Mouse (Mus musculus): ENCODE measurements at regions not wholly inside any gene's neighbourhood (a gene's known extent, or its start where the extent isn't known, plus 50 kb on each side); places are given as distances from the start of the nearest gene placed in this dataset.

DNA sequence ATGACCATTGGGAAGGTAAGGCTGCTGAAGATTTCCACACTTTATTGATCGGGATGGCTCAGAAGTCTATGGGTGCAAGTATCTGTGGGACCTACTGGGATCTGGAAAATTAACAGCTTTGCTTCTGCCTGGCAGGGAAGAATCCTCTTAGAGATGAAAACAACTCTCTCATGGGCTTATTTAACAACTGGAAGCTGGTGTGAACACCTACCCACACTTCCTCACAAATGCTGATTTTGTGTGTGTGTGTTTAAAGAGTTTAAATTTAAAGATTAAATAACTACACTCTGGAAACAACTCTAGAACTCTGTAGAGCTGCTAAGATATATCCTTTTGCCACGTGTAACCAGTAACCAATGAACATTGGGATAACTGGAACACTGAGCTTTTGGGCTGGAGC lies 172.5 kb upstream of the Clnk start:
- DNase-seq (ENCODE audit: extremely low read depth): no peak
- in situ Hi-C loops (cut with MboI; ENCODE audit: low pct_ligation_motif_present, low pct_unique_long_range_greater_than_20kb, low sequenced_read_pairs): no loop called here
- dilution Hi-C loops (cut with MboI; ENCODE audit: extremely low pct_ligation_motif_present, extremely low pct_unique_long_range_greater_than_20kb, low sequenced_read_pairs): no loop called here

DNA sequence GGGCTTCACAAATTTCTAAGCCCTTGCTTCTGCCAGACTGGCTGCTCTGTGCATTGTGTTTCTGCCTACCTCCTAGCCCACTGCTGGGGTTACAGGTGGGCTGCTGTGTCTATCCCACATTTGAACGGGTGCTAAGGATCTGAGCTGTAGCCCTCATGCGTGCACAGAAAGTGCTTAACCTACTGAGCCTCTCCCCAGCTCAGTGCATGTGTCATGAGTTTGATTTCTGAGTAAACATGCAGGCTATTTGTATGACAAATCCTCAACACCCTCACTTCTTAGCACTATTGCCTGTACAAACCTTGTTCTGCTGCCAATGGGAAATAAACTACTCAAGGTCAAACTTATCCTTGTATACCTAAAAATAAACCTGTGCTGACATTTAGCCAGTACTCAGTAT lies 163.9 kb upstream of the Clnk start:
- dilution Hi-C loops (cut with MboI; ENCODE audit: extremely low pct_ligation_motif_present, extremely low pct_unique_long_range_greater_than_20kb, low sequenced_read_pairs): no loop called here
- Histone ChIP-seq H3K9me3 (replicated peaks; ENCODE audit: low read length) (no peaks in the 10 kb centered on the region), H3K79me2 (replicated peaks; ENCODE audit: control insufficient read depth, extremely low read depth, insufficient read depth, poor library complexity, severe bottlenecking) (no peaks in the 10 kb centered on the region), H3K4me2 (ENCODE audit: insufficient read depth, low read depth, poor library complexity, severe bottlenecking) (no peak overlapping the region), H3K4me1 (ENCODE audit: control insufficient read depth in 1 of 2, insufficient read depth in 2 of 2) (no peaks in the 10 kb centered on the region), H3K9ac (ENCODE audit: insufficient read depth, low read depth) (no peak overlapping the region), H3K27ac (ENCODE audit: insufficient read depth, low read depth) (no peak overlapping the region), H3K4me3 (replicated peaks in 1 of 3; ENCODE audit: low read depth in 2 of 3, low read length in 2 of 3, poor library complexity in 1 of 3) (no peak overlapping the region), H3K36me3 (replicated peaks in 1 of 2; ENCODE audit: control insufficient read depth in 1 of 2, insufficient read depth in 1 of 2, low read length in 1 of 2) (no peaks in the 10 kb centered on the region), H3K27me3 (replicated peaks) (no peaks in the 10 kb centered on the region)
- in situ Hi-C loops (cut with MboI; ENCODE audit: low pct_ligation_motif_present, low pct_unique_long_range_greater_than_20kb, low sequenced_read_pairs): no loop called here
- DNase-seq (ENCODE audit: extremely low read depth): no peak
- TF ChIP-seq MAFK (IDR thresholded peaks at IDR 0.05; ENCODE audit: insufficient replicate concordance, low read length): no peak
- no peak for TF ChIP-seq CHD1 (IDR thresholded peaks at IDR 0.05; ENCODE audit: low read depth, low read length)
- TF ChIP-seq TCF12 (IDR thresholded peaks at IDR 0.05; ENCODE audit: low read depth, low read length): no peak
- TF ChIP-seq CTCF (conservative IDR thresholded peaks at IDR 0.05 in 1 of 2, IDR thresholded peaks at IDR 0.05 in 1 of 2; ENCODE audit: low read depth in 2 of 2, low read length in 2 of 2): no peak
- no peak for TF ChIP-seq ELF1 (IDR thresholded peaks at IDR 0.05; ENCODE audit: low read depth, low read length)
- no peak for TF ChIP-seq ZNF384 (IDR thresholded peaks at IDR 0.05; ENCODE audit: low read depth, low read length)
- no peak for TF ChIP-seq MEF2A (IDR thresholded peaks at IDR 0.05; ENCODE audit: borderline replicate concordance, low read depth, low read length)
- TF ChIP-seq NELFE (IDR thresholded peaks at IDR 0.05; ENCODE audit: low read depth, low read length): no peak
- no peak for TF ChIP-seq BHLHE40 (IDR thresholded peaks at IDR 0.05; ENCODE audit: low read depth, low read length)
- no peak for TF ChIP-seq ZC3H11A (IDR thresholded peaks at IDR 0.05; ENCODE audit: low read depth, low read length)
- TF ChIP-seq CHD2 (IDR thresholded peaks at IDR 0.05; ENCODE audit: low read length): no peak
- no peak for TF ChIP-seq TBP (conservative IDR thresholded peaks at IDR 0.05; ENCODE audit: low read depth, low read length)
- TF ChIP-seq E2F4 (IDR thresholded peaks at IDR 0.05; ENCODE audit: insufficient replicate concordance, low read depth, low read length): no peak
- no peak for TF ChIP-seq MAX (IDR thresholded peaks at IDR 0.05; ENCODE audit: low read length)
- TF ChIP-seq ZMIZ1 (IDR thresholded peaks at IDR 0.05; ENCODE audit: low read depth, low read length): no peak
- no peak for TF ChIP-seq SMC3 (IDR thresholded peaks at IDR 0.05; ENCODE audit: low read depth, low read length)
- TF ChIP-seq ETS1 (conservative IDR thresholded peaks at IDR 0.05; ENCODE audit: low read depth, low read length): no peak
- no peak for TF ChIP-seq USF2 (conservative IDR thresholded peaks at IDR 0.05; ENCODE audit: low read depth, low read length)

More for the DNA sequence above, 172.5 kb upstream of the Clnk start:
- Histone ChIP-seq H3K27ac (ENCODE audit: insufficient read depth, low read depth) (no peak overlapping the region), H3K4me3 (replicated peaks in 1 of 3; ENCODE audit: low read depth in 2 of 3, low read length in 2 of 3, poor library complexity in 1 of 3) (no peak overlapping the region), H3K4me1 (ENCODE audit: control insufficient read depth in 1 of 2, insufficient read depth in 2 of 2) (no peaks in the 10 kb centered on the region), H3K36me3 (replicated peaks in 1 of 2; ENCODE audit: control insufficient read depth in 1 of 2, insufficient read depth in 1 of 2, low read length in 1 of 2) (no peaks in the 10 kb centered on the region), H3K9ac (ENCODE audit: insufficient read depth, low read depth) (no peak overlapping the region), H3K9me3 (replicated peaks; ENCODE audit: low read length) (peaks cover 2% of the 10 kb centered on the region), H3K27me3 (replicated peaks) (no peaks in the 10 kb centered on the region), H3K4me2 (ENCODE audit: insufficient read depth, low read depth, poor library complexity, severe bottlenecking) (no peak overlapping the region), H3K79me2 (replicated peaks; ENCODE audit: control insufficient read depth, extremely low read depth, insufficient read depth, poor library complexity, severe bottlenecking) (no peaks in the 10 kb centered on the region)
- no peak for TF ChIP-seq ELF1 (IDR thresholded peaks at IDR 0.05; ENCODE audit: low read depth, low read length)
- no peak for TF ChIP-seq E2F4 (IDR thresholded peaks at IDR 0.05; ENCODE audit: insufficient replicate concordance, low read depth, low read length)
- no peak for TF ChIP-seq PAX5 (IDR thresholded peaks at IDR 0.05; ENCODE audit: low read length)
- TF ChIP-seq TBP (conservative IDR thresholded peaks at IDR 0.05; ENCODE audit: low read depth, low read length): no peak
- no peak for TF ChIP-seq JUND (conservative IDR thresholded peaks at IDR 0.05; ENCODE audit: low read depth, low read length)
- no peak for TF ChIP-seq ZKSCAN1 (IDR thresholded peaks at IDR 0.05; ENCODE audit: borderline replicate concordance, low read depth, low read length)
- TF ChIP-seq USF1 (IDR thresholded peaks at IDR 0.05; ENCODE audit: low read depth, low read length): no peak
- no peak for TF ChIP-seq NELFE (IDR thresholded peaks at IDR 0.05; ENCODE audit: low read depth, low read length)
- no peak for TF ChIP-seq NRF1 (IDR thresholded peaks at IDR 0.05; ENCODE audit: low read depth, low read length)
- TF ChIP-seq MAFK (IDR thresholded peaks at IDR 0.05; ENCODE audit: insufficient replicate concordance, low read length): no peak
- no peak for TF ChIP-seq MXI1 (IDR thresholded peaks at IDR 0.05; ENCODE audit: low read depth, low read length)
- TF ChIP-seq MEF2A (IDR thresholded peaks at IDR 0.05; ENCODE audit: borderline replicate concordance, low read depth, low read length): no peak
- TF ChIP-seq ZNF384 (IDR thresholded peaks at IDR 0.05; ENCODE audit: low read depth, low read length): no peak
- TF ChIP-seq RCOR1 (conservative IDR thresholded peaks at IDR 0.05; ENCODE audit: low read depth, low read length): no peak
- no peak for TF ChIP-seq SMC3 (IDR thresholded peaks at IDR 0.05; ENCODE audit: low read depth, low read length)
- TF ChIP-seq ZMIZ1 (IDR thresholded peaks at IDR 0.05; ENCODE audit: low read depth, low read length): no peak
